Mouse (Mus musculus) megakaryocyte, embryonic 14.5 days (primary cell): ENCODE measurements around the gene Gm37240.

Source experiments
- FLI1 ChIP-seq: IDR thresholded peaks from 2 replicates; pipeline ENCODE4 v1.6.1; 2012; ENCODE audit warnings: low read length, inconsistent platforms, mixed read lengths
- GATA1 ChIP-seq: IDR thresholded peaks from 3 replicates; pipeline ENCODE4 v1.6.1; 2012; ENCODE audit warnings: mixed read lengths, low read length, inconsistent platforms, borderline replicate concordance

DNA sequence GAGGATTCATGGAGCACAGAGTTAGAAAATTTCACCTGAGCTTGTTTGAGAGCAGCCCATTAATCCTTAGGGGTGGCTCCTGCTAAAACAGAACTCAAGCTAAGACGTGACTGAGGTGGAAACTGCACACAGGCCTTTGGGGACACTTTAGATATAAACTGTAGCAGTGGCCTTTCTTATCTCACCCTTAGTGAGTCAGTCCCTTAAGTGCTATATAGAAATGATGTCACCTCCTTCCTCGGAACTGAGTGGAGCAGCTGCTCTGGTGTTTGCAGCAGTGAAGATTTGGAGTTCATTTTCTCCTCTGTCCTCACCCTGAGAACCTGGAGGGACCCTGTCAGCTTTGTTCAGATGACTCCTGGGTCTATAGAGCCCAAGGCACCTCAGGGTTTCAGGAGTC is 298.6 kb downstream of the Gm37240 start:
- no peak for TF ChIP-seq FLI1
- TF ChIP-seq GATA1, result no peak
